In the genomic region with DNA sequence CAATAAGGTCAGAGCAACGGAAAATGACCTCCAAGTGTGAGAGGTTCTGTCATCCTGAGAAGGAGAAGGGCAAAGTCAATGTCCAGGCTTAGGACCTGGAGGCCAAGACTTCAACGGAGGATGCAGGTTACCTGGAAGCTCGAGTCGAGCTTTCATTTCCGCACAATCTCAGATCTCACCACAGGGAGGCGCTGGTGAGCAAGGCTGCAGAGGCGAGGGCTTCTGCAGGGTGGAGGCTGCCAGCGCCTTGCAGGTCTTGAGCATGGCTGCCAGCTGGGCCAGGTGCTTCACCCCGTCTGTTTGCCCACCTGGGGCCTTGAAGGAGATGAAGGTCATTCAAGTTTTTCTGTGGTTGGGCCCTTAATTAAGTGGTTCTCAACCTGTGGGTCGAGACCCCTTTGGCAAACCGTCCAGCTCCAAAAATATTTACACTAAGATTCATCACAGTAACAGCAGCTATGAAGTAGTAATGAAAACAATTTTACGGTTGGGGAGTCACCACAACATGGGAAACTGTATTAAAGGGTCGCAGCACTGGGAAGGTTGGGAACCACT, we compare ENCODE assay signal across 8 mouse cellular contexts. TPM values are rescaled to one million over a fixed set of nuclear protein-coding genes. Genes with fewer than 3 reads are reported as not detected.
DNase-seq lines count a peak whose midpoint lies in the region; ATAC-seq and TF ChIP-seq lines count a peak whose summit lies in the region.

No protein-coding gene starts in this region.

- no peaks in the 10 kb centered on the region for H3K36me3 ChIP-seq in ES-E14 (ENCODE audit: control insufficient read depth, insufficient read depth, low read length, poor library complexity, severe bottlenecking)
- no peaks in the 10 kb centered on the region for H3K36me3 ChIP-seq in embryonic facial prominence, embryonic 12.5 days
- no peaks in the 10 kb centered on the region for H3K36me3 ChIP-seq in lung, postnatal 0 days (ENCODE audit: insufficient read depth, low read length)

- no peak for TF ChIP-seq EP300 in lung, postnatal 0 days (IDR thresholded peaks at IDR 0.05)

- ATAC-seq in embryonic facial prominence, embryonic 12.5 days (ENCODE audit: insufficient number of reproducible peaks, insufficient read depth, low FRiP score, low TSS enrichment), result no peak
- ATAC-seq in lung, postnatal 0 days, result peak; percentile 75

- H3K9ac ChIP-seq in ES-E14 (ENCODE audit: insufficient read depth, low read depth, low read length, poor library complexity, severe bottlenecking), result no peak overlapping the region
- no peak overlapping the region for H3K9ac ChIP-seq in embryonic facial prominence, embryonic 12.5 days
- H3K9ac ChIP-seq in lung, postnatal 0 days (replicated peaks; ENCODE audit: low read depth), result no peak overlapping the region

- no peak overlapping the region for H3K4me2 ChIP-seq in embryonic facial prominence, embryonic 12.5 days (replicated peaks)
- H3K4me2 ChIP-seq in lung, postnatal 0 days (replicated peaks; ENCODE audit: low read depth, low read length), result no peak overlapping the region

- no peaks in the 10 kb centered on the region for H3K9me3 ChIP-seq in ES-E14 (ENCODE audit: control insufficient read depth, insufficient read depth, low read depth, low read length)
- no peaks in the 10 kb centered on the region for H3K9me3 ChIP-seq in embryonic facial prominence, embryonic 12.5 days
- no peaks in the 10 kb centered on the region for H3K9me3 ChIP-seq in lung, postnatal 0 days (ENCODE audit: low read length)

- no peak overlapping the region for H3K27ac ChIP-seq in ES-E14 (ENCODE audit: insufficient read depth, low read depth, low read length, poor library complexity, severe bottlenecking)
- peak overlapping the region; percentile 42; the same call in 1 of the 2 replicates for H3K27ac ChIP-seq in embryonic facial prominence, embryonic 12.5 days
- no peak overlapping the region for H3K27ac ChIP-seq in layer of hippocampus, adult 2 months
- H3K27ac ChIP-seq in lung, postnatal 0 days (ENCODE audit: low read length), result no peak overlapping the region

- no peaks in the 10 kb centered on the region for H3K27me3 ChIP-seq in embryonic facial prominence, embryonic 12.5 days
- H3K27me3 ChIP-seq in lung, postnatal 0 days (replicated peaks; ENCODE audit: insufficient read depth, low read length), result no peaks in the 10 kb centered on the region

- WGBS in embryonic facial prominence, embryonic 12.5 days, result 19% methylated on average over 13 of the region's 13 CpGs
- whole genome bisulfite sequencing in lung, postnatal 0 days, result 11% methylated on average over 13 of the region's 13 CpGs

- H3K4me3 ChIP-seq in ES-E14 (ENCODE audit: insufficient read depth in 1 of 2, low read depth in 1 of 2, low read length in 2 of 2, poor library complexity in 1 of 2, severe bottlenecking in 1 of 2), result no peak overlapping the region
- no peak overlapping the region for H3K4me3 ChIP-seq in embryonic facial prominence, embryonic 12.5 days
- no peak overlapping the region for H3K4me3 ChIP-seq in layer of hippocampus, adult 2 months
- no peak overlapping the region for H3K4me3 ChIP-seq in lung, postnatal 0 days (ENCODE audit: low read depth, low read length)

- peaks cover 0 to 8% of the 10 kb centered on the region in 2 experiments; a peak in 2 of 4 replicates for H3K4me1 ChIP-seq in ES-E14 (ENCODE audit: control insufficient read depth in 2 of 2, insufficient read depth in 2 of 2, low read length in 2 of 2, poor library complexity in 1 of 2)
- H3K4me1 ChIP-seq in embryonic facial prominence, embryonic 12.5 days, result peaks cover 23% of the 10 kb centered on the region
- H3K4me1 ChIP-seq in lung, postnatal 0 days (ENCODE audit: insufficient read depth, low read depth, low read length), result no peaks in the 10 kb centered on the region

- in situ Hi-C loops in ES-E14 (cut with MboI; ENCODE audit: low sequenced_read_pairs in 2 of 2, unreplicated experiment in 2 of 2), result no loop called here

- peak; percentile 99 for TF ChIP-seq CTCF in layer of hippocampus, adult 2 months (conservative IDR thresholded peaks at IDR 0.05)
- TF ChIP-seq CTCF in lung, postnatal 0 days (IDR thresholded peaks at IDR 0.05), result peak; percentile 99

- peak; percentile 70 for DNase-seq in ES-E14 (ENCODE audit: low read depth, low spot score)
- peak; percentile 86 to 88 for DNase-seq in adrenal gland, postnatal 36 days
- DNase-seq in heart, postnatal 14 days, result peak; percentile 81 to 91
- DNase-seq in layer of hippocampus, adult 2 months (ENCODE audit: low spot score in 2 of 2), result peak; percentile 43 to 90
- DNase-seq in lung, postnatal 0 days (ENCODE audit: low spot score), result peak; percentile 78
- DNase-seq in right cerebral cortex, postnatal 14 days, result peak; percentile 77
- DNase-seq in urinary bladder, postnatal 25 days (ENCODE audit: low spot score), result peak; percentile 88

- intact Hi-C loops in heart, postnatal 14 days (cut with DNase I), result loop anchor here (1.0 to 5.0 kb wide), 3 partner anchors 67 to 295 kb away; no protein-coding TSS in a partner anchor

TF ChIP-seq in ES-E14, 5 proteins besides CTCF, POLR2A, EP300 and RAD21:
- TF ChIP-seq MAFK (IDR thresholded peaks at IDR 0.05; ENCODE audit: insufficient read depth, low read depth, low read length) (no peak), ZC3H11A (IDR thresholded peaks at IDR 0.05; ENCODE audit: borderline replicate concordance, low read depth, low read length) (peak; percentile 77; the same call in 1 of the 2 replicates), HCFC1 (IDR thresholded peaks at IDR 0.05; ENCODE audit: borderline replicate concordance, insufficient read depth, low read length) (no peak), ZNF384 (IDR thresholded peaks at IDR 0.05; ENCODE audit: low read depth, low read length) (no peak), CHD2 (IDR thresholded peaks at IDR 0.05; ENCODE audit: low read depth, low read length) (peak; percentile 91)

RNA-seq across cellular contexts. Expression of gene Emid1, which starts 29.9 kb away (rescaled TPM):
- total RNA-seq in ES-E14 (2012; rRNA removed), result 2.7 and 6.3 TPM in 2 replicates
- total RNA-seq in adrenal gland, postnatal 36 days (2021), result 1 to 10 TPM; 7.8 to 9.0 TPM
- polyA plus RNA-seq in embryonic facial prominence, embryonic 12.5 days (2016; fragmentation: Nextera tagmentation; extraction: Ambion mirVana), result 27.9 and 31.0 TPM in 2 replicates
- 1 to 10 TPM; 4.1 to 4.6 TPM for total RNA-seq in heart, postnatal 14 days (2021)
- total RNA-seq in layer of hippocampus, adult 2 months (2021), result 1 to 10 TPM; 4.2 to 4.9 TPM
- polyA plus RNA-seq in lung, postnatal 0 days (2015; fragmentation: Nextera tagmentation; extraction: Ambion mirVana), result 63.3 and 67.5 TPM in 2 replicates
